Mouse (Mus musculus): ENCODE results near the gene Dtd1. TPM values are rescaled to one million over a fixed set of nuclear protein-coding genes. Genes with fewer than 3 reads are reported as not detected.

The Dtd1 gene
- polyA plus RNA-seq, 1 experiment from 2014 or later: 33.6 TPM

DNA sequence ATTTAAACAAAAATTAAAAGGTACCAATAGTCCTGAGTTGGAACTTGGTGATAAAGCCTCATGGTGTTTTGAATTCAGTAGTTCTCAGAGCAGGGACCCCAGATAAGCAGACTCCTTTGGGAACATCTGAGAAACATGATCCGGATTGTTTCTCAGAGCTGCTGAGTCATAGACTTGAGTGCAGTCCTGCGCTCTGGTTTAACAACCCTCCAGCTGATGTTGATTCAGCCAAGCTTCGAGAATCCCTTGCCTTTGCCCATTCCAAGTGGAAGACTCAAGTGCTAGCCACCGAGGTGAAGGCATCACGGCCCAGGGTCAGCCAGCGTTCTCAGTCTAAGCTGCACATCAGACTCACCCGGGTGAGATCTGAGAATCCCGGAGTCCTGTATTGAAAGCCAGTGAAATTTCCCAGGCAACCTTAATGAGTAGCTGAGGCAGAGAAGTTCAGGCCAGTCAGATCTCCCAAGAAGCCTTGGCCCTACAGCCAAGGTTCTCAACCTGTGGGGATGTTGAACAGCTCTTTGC, 175.0 kb downstream of the Dtd1 start:
- ATAC-seq (ENCODE audit: low FRiP score): no peak
- H3K9me3 ChIP-seq (ENCODE audit: control insufficient read depth, low read length): no peaks in the 10 kb centered on the region
- H3K27me3 ChIP-seq (ENCODE audit: control insufficient read depth, insufficient read depth, low read length): no peaks in the 10 kb centered on the region
- no peak overlapping the region for H3K27ac ChIP-seq (ENCODE audit: low read depth, low read length)
- no peaks in the 10 kb centered on the region for H3K36me3 ChIP-seq (ENCODE audit: control insufficient read depth, insufficient read depth, low read length)
- DNase-seq (ENCODE audit: low spot score): no peak
- no peak overlapping the region for H3K4me2 ChIP-seq (replicated peaks; ENCODE audit: low read depth, low read length)
- 89% methylated on average over 8 of the region's 8 CpGs for WGBS
- no peaks in the 10 kb centered on the region for H3K4me1 ChIP-seq (replicated peaks; ENCODE audit: control insufficient read depth, insufficient read depth, low read length)
- H3K4me3 ChIP-seq (ENCODE audit: low read depth, low read length): no peak overlapping the region
- no peak overlapping the region for H3K9ac ChIP-seq (ENCODE audit: low read depth, low read length)

- H3K27me3 ChIP-seq (ENCODE audit: control insufficient read depth, insufficient read depth, low read length): no peaks in the 10 kb centered on the region
- no peak overlapping the region for H3K4me2 ChIP-seq (replicated peaks; ENCODE audit: low read depth, low read length)
- ATAC-seq (ENCODE audit: low FRiP score) (no peak), DNase-seq (ENCODE audit: low spot score) (no peak)
- no peak overlapping the region for H3K4me3 ChIP-seq (ENCODE audit: low read depth, low read length)
- H3K9ac ChIP-seq (ENCODE audit: low read depth, low read length): no peak overlapping the region
- no peaks in the 10 kb centered on the region for H3K4me1 ChIP-seq (replicated peaks; ENCODE audit: control insufficient read depth, insufficient read depth, low read length)
- no peaks in the 10 kb centered on the region for H3K9me3 ChIP-seq (ENCODE audit: control insufficient read depth, low read length)
- H3K36me3 ChIP-seq (ENCODE audit: control insufficient read depth, insufficient read depth, low read length): no peaks in the 10 kb centered on the region
- 88% methylated on average over 4 of the region's 4 CpGs for WGBS
- no peak overlapping the region for H3K27ac ChIP-seq (ENCODE audit: low read depth, low read length)
Observed at GRCm38 (mm10) chr2:144775626-144776025, 175.9 kb downstream of the Dtd1 start.

GRCm38 (mm10) chr2:144779263-144779662, 179.6 kb downstream of the Dtd1 start:
- no peaks in the 10 kb centered on the region for H3K36me3 ChIP-seq (ENCODE audit: control insufficient read depth, insufficient read depth, low read length)
- no peaks in the 10 kb centered on the region for H3K9me3 ChIP-seq (ENCODE audit: control insufficient read depth, low read length)
- H3K27ac ChIP-seq (ENCODE audit: low read depth, low read length): no peak overlapping the region
- H3K27me3 ChIP-seq (ENCODE audit: control insufficient read depth, insufficient read depth, low read length): no peaks in the 10 kb centered on the region
- ATAC-seq (ENCODE audit: low FRiP score) (no peak), DNase-seq (ENCODE audit: low spot score) (no peak)
- 92% methylated on average over 7 of the region's 7 CpGs for WGBS
- no peak overlapping the region for H3K4me3 ChIP-seq (ENCODE audit: low read depth, low read length)
- no peak overlapping the region for H3K4me2 ChIP-seq (replicated peaks; ENCODE audit: low read depth, low read length)
- H3K9ac ChIP-seq (ENCODE audit: low read depth, low read length): no peak overlapping the region
- H3K4me1 ChIP-seq (replicated peaks; ENCODE audit: control insufficient read depth, insufficient read depth, low read length): no peaks in the 10 kb centered on the region

GRCm38 (mm10) chr2:144780731-144781130, 181.0 kb downstream of the Dtd1 start:
- Histone ChIP-seq H3K27me3 (ENCODE audit: control insufficient read depth, insufficient read depth, low read length) (no peaks in the 10 kb centered on the region), H3K9me3 (ENCODE audit: control insufficient read depth, low read length) (no peaks in the 10 kb centered on the region), H3K36me3 (ENCODE audit: control insufficient read depth, insufficient read depth, low read length) (no peaks in the 10 kb centered on the region), H3K4me2 (replicated peaks; ENCODE audit: low read depth, low read length) (no peak overlapping the region), H3K4me1 (replicated peaks; ENCODE audit: control insufficient read depth, insufficient read depth, low read length) (no peaks in the 10 kb centered on the region), H3K9ac (ENCODE audit: low read depth, low read length) (no peak overlapping the region), H3K27ac (ENCODE audit: low read depth, low read length) (no peak overlapping the region), H3K4me3 (ENCODE audit: low read depth, low read length) (no peak overlapping the region)
- DNase-seq (ENCODE audit: low spot score) (no peak), ATAC-seq (ENCODE audit: low FRiP score) (no peak)
- 60% methylated on average over 5 of the region's 5 CpGs for WGBS

GRCm38 (mm10) chr2:144781871-144782270, 182.2 kb downstream of the Dtd1 start:
- ATAC-seq (ENCODE audit: low FRiP score) (no peak), DNase-seq (ENCODE audit: low spot score) (no peak)
- Histone ChIP-seq H3K27me3 (ENCODE audit: control insufficient read depth, insufficient read depth, low read length) (no peaks in the 10 kb centered on the region), H3K9ac (ENCODE audit: low read depth, low read length) (no peak overlapping the region), H3K36me3 (ENCODE audit: control insufficient read depth, insufficient read depth, low read length) (no peaks in the 10 kb centered on the region), H3K27ac (ENCODE audit: low read depth, low read length) (no peak overlapping the region), H3K9me3 (ENCODE audit: control insufficient read depth, low read length) (no peaks in the 10 kb centered on the region), H3K4me2 (replicated peaks; ENCODE audit: low read depth, low read length) (no peak overlapping the region), H3K4me3 (ENCODE audit: low read depth, low read length) (no peak overlapping the region), H3K4me1 (replicated peaks; ENCODE audit: control insufficient read depth, insufficient read depth, low read length) (no peaks in the 10 kb centered on the region)
- 54% methylated on average over 3 of the region's 3 CpGs for WGBS

DNA sequence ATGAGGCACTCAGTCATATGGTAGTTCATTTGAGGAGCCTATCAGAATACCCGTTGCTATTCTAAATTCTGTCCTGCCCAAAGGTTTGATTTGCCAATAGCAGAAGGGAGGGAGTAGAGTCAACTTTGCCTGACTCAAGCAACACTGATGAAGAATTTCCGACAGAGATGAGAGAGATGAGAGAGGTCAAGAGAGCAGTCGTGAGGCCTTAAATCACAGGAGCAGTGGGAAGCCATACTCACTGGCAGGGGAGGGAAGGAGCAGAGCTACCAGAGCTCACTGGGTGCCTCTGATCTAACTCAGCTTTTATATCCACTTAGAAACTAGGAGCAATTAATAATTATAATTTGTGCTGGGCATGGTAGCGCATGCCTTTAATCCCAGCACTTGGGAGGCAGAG, 182.8 kb downstream of the Dtd1 start:
- DNase-seq (ENCODE audit: low spot score): no peak
- Histone ChIP-seq H3K27me3 (ENCODE audit: control insufficient read depth, insufficient read depth, low read length) (no peaks in the 10 kb centered on the region), H3K4me1 (replicated peaks; ENCODE audit: control insufficient read depth, insufficient read depth, low read length) (no peaks in the 10 kb centered on the region), H3K36me3 (ENCODE audit: control insufficient read depth, insufficient read depth, low read length) (no peaks in the 10 kb centered on the region), H3K4me3 (ENCODE audit: low read depth, low read length) (no peak overlapping the region), H3K9ac (ENCODE audit: low read depth, low read length) (no peak overlapping the region), H3K9me3 (ENCODE audit: control insufficient read depth, low read length) (no peaks in the 10 kb centered on the region), H3K27ac (ENCODE audit: low read depth, low read length) (no peak overlapping the region), H3K4me2 (replicated peaks; ENCODE audit: low read depth, low read length) (no peak overlapping the region)
- no peak for ATAC-seq (ENCODE audit: low FRiP score)
- WGBS: 75% methylated on average over 4 of the region's 4 CpGs

- Histone ChIP-seq H3K9me3 (ENCODE audit: control insufficient read depth, low read length) (no peaks in the 10 kb centered on the region), H3K27ac (ENCODE audit: low read depth, low read length) (no peak overlapping the region), H3K27me3 (ENCODE audit: control insufficient read depth, insufficient read depth, low read length) (no peaks in the 10 kb centered on the region), H3K36me3 (ENCODE audit: control insufficient read depth, insufficient read depth, low read length) (no peaks in the 10 kb centered on the region), H3K4me2 (replicated peaks; ENCODE audit: low read depth, low read length) (no peak overlapping the region), H3K9ac (ENCODE audit: low read depth, low read length) (no peak overlapping the region), H3K4me1 (replicated peaks; ENCODE audit: control insufficient read depth, insufficient read depth, low read length) (no peaks in the 10 kb centered on the region), H3K4me3 (ENCODE audit: low read depth, low read length) (no peak overlapping the region)
- WGBS: 93% methylated on average over 1 of the region's 1 CpGs
- DNase-seq (ENCODE audit: low spot score) (no peak), ATAC-seq (ENCODE audit: low FRiP score) (no peak)
Observed at GRCm38 (mm10) chr2:144783190-144783589, 183.5 kb downstream of the Dtd1 start.

DNA sequence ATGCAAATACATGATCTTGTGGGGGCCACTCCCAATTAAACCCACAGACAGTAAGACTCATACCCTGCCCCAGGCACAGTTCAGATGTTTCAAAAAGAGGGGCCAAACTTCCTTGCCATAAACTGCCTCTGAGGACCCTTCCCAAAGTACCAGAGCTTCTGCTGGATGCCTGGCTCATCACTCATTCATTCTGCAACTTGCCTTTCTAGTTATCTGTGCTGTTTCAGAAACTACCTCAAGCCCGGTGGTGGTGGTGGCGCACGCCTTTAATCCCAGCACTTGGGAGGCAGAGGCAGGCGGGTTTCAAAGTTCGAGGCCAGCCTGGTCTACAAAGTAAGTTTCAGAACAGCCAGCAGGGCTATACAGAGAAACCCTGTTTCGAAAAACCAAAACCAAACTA, 184.1 kb downstream of the Dtd1 start:
- DNase-seq (ENCODE audit: low spot score): no peak

DNA sequence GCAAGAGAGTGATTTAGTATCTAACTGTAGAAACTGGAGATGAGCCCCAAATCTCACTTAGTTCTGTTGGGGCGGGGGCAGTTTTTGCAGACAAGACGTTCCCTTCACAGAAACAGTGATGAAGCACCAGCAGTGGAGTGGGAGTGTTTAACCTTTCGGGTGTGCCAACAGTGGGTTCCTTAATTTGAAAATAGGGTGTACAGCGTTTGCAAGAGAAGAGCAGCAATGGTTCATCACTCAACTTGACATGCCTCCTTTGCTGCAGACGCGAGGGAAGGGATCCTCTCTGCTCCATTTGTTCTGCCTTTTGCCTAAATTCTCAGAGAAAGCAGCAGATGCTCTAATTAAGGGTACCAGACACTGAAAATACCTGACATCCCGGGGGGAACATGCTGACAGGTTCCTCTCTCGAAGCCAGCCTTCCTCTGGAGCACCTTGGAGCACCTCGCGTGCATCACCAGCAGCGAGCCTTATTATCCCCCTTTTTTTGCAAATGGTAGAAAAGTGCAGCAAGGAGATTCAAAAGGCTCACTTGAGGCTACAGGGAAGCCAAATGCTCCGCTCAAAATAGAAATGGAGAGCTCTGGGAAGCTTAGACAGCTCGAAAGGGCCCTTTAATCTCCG, 192.1 kb downstream of the Dtd1 start:
- DNase-seq (ENCODE audit: low spot score) (no peak), ATAC-seq (ENCODE audit: low FRiP score) (no peak; the same call in 1 of the 2 replicates)
- no peak overlapping the region for H3K27ac ChIP-seq (ENCODE audit: low read depth, low read length)
- no peak overlapping the region for H3K4me2 ChIP-seq (replicated peaks; ENCODE audit: low read depth, low read length)
- no peaks in the 10 kb centered on the region for H3K27me3 ChIP-seq (ENCODE audit: control insufficient read depth, insufficient read depth, low read length)
- H3K9ac ChIP-seq (ENCODE audit: low read depth, low read length): no peak overlapping the region
- H3K4me1 ChIP-seq (replicated peaks; ENCODE audit: control insufficient read depth, insufficient read depth, low read length): no peaks in the 10 kb centered on the region
- no peak overlapping the region for H3K4me3 ChIP-seq (ENCODE audit: low read depth, low read length)
- H3K36me3 ChIP-seq (ENCODE audit: control insufficient read depth, insufficient read depth, low read length): no peaks in the 10 kb centered on the region
- 68% methylated on average over 14 of the region's 14 CpGs for WGBS
- no peaks in the 10 kb centered on the region for H3K9me3 ChIP-seq (ENCODE audit: control insufficient read depth, low read length)

More for the DNA sequence above, 184.1 kb downstream of the Dtd1 start:
- no peaks in the 10 kb centered on the region for H3K4me1 ChIP-seq (replicated peaks; ENCODE audit: control insufficient read depth, insufficient read depth, low read length)
- H3K9ac ChIP-seq (ENCODE audit: low read depth, low read length): no peak overlapping the region
- H3K36me3 ChIP-seq (ENCODE audit: control insufficient read depth, insufficient read depth, low read length): no peaks in the 10 kb centered on the region
- no peak overlapping the region for H3K4me3 ChIP-seq (ENCODE audit: low read depth, low read length)
- 90% methylated on average over 6 of the region's 6 CpGs for WGBS
- no peak overlapping the region for H3K27ac ChIP-seq (ENCODE audit: low read depth, low read length)
- H3K27me3 ChIP-seq (ENCODE audit: control insufficient read depth, insufficient read depth, low read length): no peaks in the 10 kb centered on the region
- no peak for ATAC-seq (ENCODE audit: low FRiP score)
- no peak overlapping the region for H3K4me2 ChIP-seq (replicated peaks; ENCODE audit: low read depth, low read length)
- H3K9me3 ChIP-seq (ENCODE audit: control insufficient read depth, low read length): no peaks in the 10 kb centered on the region

Measured in hindbrain, embryonic 11.5 days (tissue).